Mouse (Mus musculus) stomach, embryonic 16.5 days (tissue): ENCODE results near the gene Col23a1. TPM values are rescaled to one million over a fixed set of nuclear protein-coding genes. Genes with fewer than 3 reads are reported as not detected.

Source experiments
- ATAC-seq: fragments of 200-750 bp; cut with Nextera tagmentation; 2 replicates; pipeline ENCODE4 v1.8.0; 2017; ENCODE audit warnings: moderate number of reproducible peaks, moderate TSS enrichment; ENCODE audit not compliant: insufficient read depth, low FRiP score
- H3K27ac ChIP-seq: fragments of 300-500 bp; sonication (generic); 2 replicates; pipeline ENCODE4 v1.5.1; 2014; ENCODE audit warnings: low read length
- H3K27me3 ChIP-seq: fragments of 300-500 bp; sonication (generic); 2 replicates; pipeline ENCODE4 v1.6.1; 2014; ENCODE audit warnings: low read length, control low read depth, mixed read lengths; ENCODE audit not compliant: control insufficient read depth, insufficient read depth
- H3K36me3 ChIP-seq: fragments of 300-500 bp; sonication (generic); 2 replicates; pipeline ENCODE4 v1.6.1; 2014; ENCODE audit warnings: low read length; ENCODE audit not compliant: control insufficient read depth, insufficient read depth
- H3K4me1 ChIP-seq: fragments of 300-500 bp; sonication (generic); 2 replicates; pipeline ENCODE4 v1.6.1; 2014; ENCODE audit warnings: low read length, control low read depth, mixed read lengths; ENCODE audit not compliant: control insufficient read depth, insufficient read depth
- H3K4me2 ChIP-seq: fragments of 300-500 bp; sonication (generic); 2 replicates; pipeline ENCODE4 v1.6.1; 2014; ENCODE audit warnings: low read depth, low read length, mixed read lengths
- H3K4me3 ChIP-seq: fragments of 300-500 bp; sonication (generic); replicated peaks from 2 replicates; pipeline ENCODE4 v1.5.1; 2014; ENCODE audit warnings: mild to moderate bottlenecking, low read length
- H3K9ac ChIP-seq: fragments of 300-500 bp; sonication (generic); 2 replicates; pipeline ENCODE4 v1.6.1; 2014; ENCODE audit warnings: low read length
- H3K9me3 ChIP-seq: fragments of 300-500 bp; sonication (generic); replicated peaks from 2 replicates; pipeline ENCODE4 v1.6.1; 2016; ENCODE audit warnings: low read length, control low read depth; ENCODE audit not compliant: control insufficient read depth
- WGBS: fragments of 180-500 bp; shearing (Covaris S2); extraction: QIAGEN DNeasy Blood & Tissue Kit; methylation state at CpG from one replicate; pipeline ENCODE4 v1.1.7; 2014; 5-methylcytosine and 5-hydroxymethylcytosine counted together
- polyA plus RNA-seq: library from polyadenylated mRNA; unstranded; fragments of >200 nt; fragmentation: Nextera tagmentation; extraction: Ambion mirVana; gene quantifications from 2 replicates; pipeline ENCODE4 v1.2.1, GENCODE M21; 2015

The Col23a1 gene
- polyA plus RNA-seq: 5.7 and 7.0 TPM in 2 replicates

DNA sequence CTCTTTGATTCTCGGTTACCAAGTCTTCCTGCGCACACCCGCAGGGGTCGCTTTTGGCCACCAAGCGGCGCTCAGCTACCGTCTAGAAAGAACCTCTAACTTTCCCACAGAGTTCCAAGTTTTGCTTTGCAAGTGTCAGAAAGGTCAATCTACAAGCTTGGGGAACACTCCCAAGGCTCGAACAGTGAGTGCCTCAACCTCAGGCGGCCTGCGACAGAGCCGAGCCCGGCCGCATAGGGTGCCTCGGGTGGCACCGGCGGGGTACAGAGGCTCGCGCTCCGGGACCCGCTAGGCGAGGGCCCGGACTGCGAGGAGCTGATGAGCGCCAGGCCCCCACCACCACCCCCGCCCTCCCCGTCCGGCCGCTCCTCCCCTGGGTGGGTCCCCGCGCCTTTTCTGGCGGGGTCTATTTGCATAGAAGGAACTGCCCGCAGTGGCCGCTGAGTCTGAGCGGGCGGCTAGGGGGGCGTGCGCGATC is at the start of gene Col23a1:
Gene Col23a1 (plus strand): TSS at position 357 of the 478 bp plus-strand sequence.
- Histone ChIP-seq H3K9ac (peak within 1 kb of the TSS; percentile 73), H3K4me2 (peak within 1 kb of the TSS; percentile 79), H3K36me3 (no peaks in the 10 kb centered on the region), H3K4me3 (peak within 1 kb of the TSS; percentile 63), H3K4me1 (0 out of 2 replicates have a peak, but pooled peaks cover 2% of the 10 kb centered on the region), H3K27me3 (no peaks in the 10 kb centered on the region), H3K27ac (peak within 1 kb of the TSS; percentile 84), H3K9me3 (no peaks in the 10 kb centered on the region)
- peak; percentile 92 for ATAC-seq
- WGBS: under 1% methylated on average over 37 of the region's 38 CpGs

DNA sequence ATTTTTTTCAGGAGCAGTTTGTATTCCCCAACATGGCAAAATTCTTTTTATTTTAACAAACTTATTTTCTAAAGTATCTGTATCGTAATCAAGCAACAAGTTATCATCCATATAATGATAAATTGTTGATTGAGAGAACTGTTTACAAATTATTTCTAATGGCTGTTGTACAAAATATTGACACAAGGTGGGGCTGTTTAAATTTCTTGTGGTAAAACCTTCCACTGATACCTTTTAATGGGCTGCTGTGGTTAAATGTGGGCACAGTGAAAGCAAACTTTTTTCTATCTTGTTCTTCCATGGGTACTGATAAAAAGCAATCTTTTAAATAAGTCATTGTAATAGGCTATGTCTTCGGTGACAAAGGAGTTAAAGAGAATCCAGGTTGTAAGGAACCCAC is 46.8 kb upstream of the Col23a1 start:
- Histone ChIP-seq H3K27me3 (no peaks in the 10 kb centered on the region), H3K4me2 (no peak overlapping the region), H3K9ac (no peak overlapping the region), H3K27ac (no peak overlapping the region), H3K9me3 (no peaks in the 10 kb centered on the region), H3K4me3 (no peak overlapping the region), H3K36me3 (no peaks in the 10 kb centered on the region), H3K4me1 (no peaks in the 10 kb centered on the region)
- WGBS: 83% methylated on average over 2 of the region's 2 CpGs
- no peak for ATAC-seq

GRCm38 (mm10) chr11:51257006-51257405 is 32.7 kb upstream of the Col23a1 start:
- no peak for ATAC-seq
- no peaks in the 10 kb centered on the region for H3K9me3 ChIP-seq

DNA sequence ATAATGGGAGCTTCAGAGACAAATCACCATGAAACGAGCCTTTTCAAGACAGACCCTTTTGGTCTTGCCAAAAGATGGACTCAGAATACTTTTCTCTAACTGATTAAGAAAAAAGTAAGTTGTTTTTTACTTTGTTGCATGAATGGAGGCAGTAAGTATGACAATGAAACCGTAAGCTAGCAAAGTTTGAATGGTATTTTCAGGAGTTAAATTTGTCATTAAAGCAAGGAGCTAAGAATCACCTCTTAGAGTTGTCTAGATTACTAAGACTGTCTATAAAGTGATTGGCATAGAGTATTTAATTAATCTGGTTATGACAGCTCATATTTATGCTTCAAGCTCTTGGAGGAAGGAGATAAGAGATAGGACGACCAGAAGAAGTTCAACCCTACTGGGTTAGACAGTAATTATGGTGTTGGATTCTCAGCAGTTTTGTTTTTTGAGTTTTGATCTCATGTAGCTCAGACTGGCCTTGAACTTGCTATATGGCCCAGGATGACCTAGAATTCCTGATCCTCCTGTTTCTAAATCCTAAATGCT is 28.0 kb upstream of the Col23a1 start, which contains the start of gene Clk4:
Gene Clk4 (plus strand): TSS at position 51 of the 540 bp plus-strand sequence.
- Histone ChIP-seq H3K27ac (peak within 1 kb of the TSS; percentile 91), H3K36me3 (no peaks in the 10 kb centered on the region), H3K9ac (peak within 1 kb of the TSS; percentile 99), H3K9me3 (no peaks in the 10 kb centered on the region), H3K27me3 (no peaks in the 10 kb centered on the region), H3K4me2 (peak within 1 kb of the TSS; percentile 94), H3K4me1 (peaks cover 14% of the 10 kb centered on the region), H3K4me3 (peak within 1 kb of the TSS; percentile 96)
- no peak for ATAC-seq
- 86% methylated on average over 3 of the region's 3 CpGs for WGBS

More at GRCm38 (mm10) chr11:51257006-51257405, 32.7 kb upstream of the Col23a1 start:
- no peak overlapping the region for H3K4me3 ChIP-seq
- H3K9ac ChIP-seq: no peak overlapping the region
- WGBS: 83% methylated on average over 4 of the region's 4 CpGs
- no peak overlapping the region for H3K4me2 ChIP-seq
- no peaks in the 10 kb centered on the region for H3K36me3 ChIP-seq
- H3K4me1 ChIP-seq: no peaks in the 10 kb centered on the region
- no peak overlapping the region for H3K27ac ChIP-seq
- H3K27me3 ChIP-seq: no peaks in the 10 kb centered on the region

DNA sequence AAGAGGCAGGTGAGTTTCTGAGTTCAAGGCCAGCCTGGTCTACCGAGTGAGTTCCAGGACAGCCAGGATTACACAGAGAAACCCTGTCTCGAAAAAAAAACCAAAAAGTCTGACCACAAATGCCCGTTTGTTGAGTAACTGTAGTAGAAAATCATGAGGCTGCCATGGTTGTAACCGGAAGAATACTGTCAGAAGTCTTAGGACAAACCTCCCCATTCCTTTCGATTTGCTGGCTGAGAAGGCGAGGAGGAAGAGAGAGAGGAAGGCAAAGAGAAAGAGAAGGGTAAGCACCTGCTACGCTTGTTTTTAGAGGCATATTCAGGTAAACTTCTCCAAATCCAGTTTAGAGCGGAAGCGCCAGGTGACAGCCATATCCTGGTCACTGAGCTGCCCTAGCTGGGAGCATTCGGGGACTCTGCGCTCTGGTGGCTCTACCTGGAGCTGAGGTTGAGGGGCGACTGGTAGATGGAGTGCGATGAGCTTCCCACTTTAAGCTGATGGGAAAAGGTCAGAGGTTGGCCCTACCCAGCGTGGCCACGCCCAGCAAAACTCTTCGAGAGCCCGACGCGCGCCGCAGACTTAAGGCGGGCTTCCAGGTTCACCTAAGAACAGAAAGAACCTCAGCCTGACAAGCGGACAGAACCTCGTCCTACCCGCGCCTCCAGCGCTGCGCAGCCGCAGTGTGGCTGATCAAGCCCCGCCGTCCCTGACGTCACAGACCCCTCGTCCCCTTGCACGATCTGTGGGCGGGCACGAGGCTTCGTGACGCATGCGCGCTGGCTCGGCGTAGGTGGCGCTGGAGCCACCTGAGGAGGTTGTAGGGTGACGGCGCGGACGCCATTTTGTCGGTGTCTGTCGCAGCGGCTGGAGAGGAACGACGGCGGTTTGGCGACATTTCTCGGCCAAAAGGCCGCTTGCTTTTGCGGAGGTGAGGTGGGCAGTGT is 27.1 kb upstream of the Col23a1 start, which contains the start of gene BC049762:
Gene BC049762 (minus strand): TSS at position 705 of the 944 bp plus-strand sequence.
- H3K9me3 ChIP-seq: no peaks in the 10 kb centered on the region
- H3K4me3 ChIP-seq: peak within 1 kb of the TSS; percentile 96
- 7% methylated on average over 57 of the region's 57 CpGs for WGBS
- peak within 1 kb of the TSS; percentile 99 for H3K9ac ChIP-seq
- no peaks in the 10 kb centered on the region for H3K36me3 ChIP-seq
- H3K27me3 ChIP-seq: no peaks in the 10 kb centered on the region
- peak within 1 kb of the TSS; percentile 94 for H3K4me2 ChIP-seq
- H3K27ac ChIP-seq: peak within 1 kb of the TSS; percentile 94
- peak; percentile 98 for ATAC-seq
- H3K4me1 ChIP-seq: peaks cover 14% of the 10 kb centered on the region

- peak; percentile 45 for ATAC-seq
- Histone ChIP-seq H3K4me2 (peak overlapping the region; percentile 68), H3K27ac (peak overlapping the region; percentile 94), H3K36me3 (no peaks in the 10 kb centered on the region), H3K4me1 (peaks cover 14% of the 10 kb centered on the region), H3K9ac (peak overlapping the region; percentile 99), H3K9me3 (no peaks in the 10 kb centered on the region), H3K4me3 (peak overlapping the region; percentile 96), H3K27me3 (no peaks in the 10 kb centered on the region)
- WGBS: under 1% methylated on average over 50 of the region's 50 CpGs
Measured at GRCm38 (mm10) chr11:51263286-51263831, 26.4 kb upstream of the Col23a1 start.

DNA sequence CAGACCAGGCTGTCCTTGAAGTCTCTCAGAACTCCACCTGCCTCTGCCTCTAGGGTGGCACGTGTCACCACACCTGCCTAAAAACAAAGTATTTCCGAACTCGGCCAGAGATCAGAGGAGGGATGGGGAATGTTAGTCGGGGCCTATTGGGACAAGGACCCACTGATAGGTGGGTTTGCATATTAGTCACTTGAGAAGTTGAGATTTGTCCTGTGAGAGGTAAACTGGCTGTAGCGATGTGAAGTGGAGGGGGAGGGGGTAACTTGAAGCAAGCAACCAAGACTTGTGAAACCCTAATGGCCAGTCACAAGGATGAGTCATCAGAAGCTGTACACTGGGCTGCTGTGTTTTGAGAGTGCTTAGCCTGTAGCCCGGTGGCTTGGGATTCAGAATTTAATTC is 25.4 kb upstream of the Col23a1 start:
- Histone ChIP-seq H3K27ac (peak overlapping the region; percentile 22; the same call in 1 of the 2 replicates), H3K4me3 (peak overlapping the region; percentile 96), H3K4me1 (peaks cover 14% of the 10 kb centered on the region), H3K9ac (peak overlapping the region; percentile 47), H3K4me2 (peak overlapping the region; percentile 68), H3K36me3 (no peaks in the 10 kb centered on the region), H3K9me3 (no peaks in the 10 kb centered on the region), H3K27me3 (no peaks in the 10 kb centered on the region)
- WGBS: 8% methylated on average over 6 of the region's 6 CpGs
- ATAC-seq: no peak

GRCm38 (mm10) chr11:51265326-51265725 is 24.4 kb upstream of the Col23a1 start:
- H3K9me3 ChIP-seq: no peaks in the 10 kb centered on the region
- no peak for ATAC-seq
- peak overlapping the region; percentile 96; the same call in 1 of the 2 replicates for H3K4me3 ChIP-seq
- no peak overlapping the region for H3K27ac ChIP-seq
- no peak overlapping the region for H3K9ac ChIP-seq
- WGBS: 43% methylated on average over 3 of the region's 3 CpGs
- peak overlapping the region; percentile 68 for H3K4me2 ChIP-seq
- no peaks in the 10 kb centered on the region for H3K36me3 ChIP-seq
- peaks cover 14% of the 10 kb centered on the region for H3K4me1 ChIP-seq
- H3K27me3 ChIP-seq: no peaks in the 10 kb centered on the region
